Mouse (Mus musculus) midbrain, embryonic 14.5 days (tissue): Measurements from ENCODE around the gene Btrc. TPM values are rescaled to one million over a fixed set of nuclear protein-coding genes. Genes with fewer than 3 reads are reported as not detected.

Source experiments
- ATAC-seq: fragments of 200-750 bp; cut with Nextera tagmentation; 2 replicates; pipeline ENCODE4 v1.8.0; 2017; ENCODE audit warnings: moderate number of reproducible peaks, moderate library complexity; ENCODE audit not compliant: low FRiP score, low TSS enrichment
- DNase-seq: peaks from one replicate; pipeline ENCODE4 v3.0.0-alpha.2; 2015
- H3K27ac ChIP-seq: fragments of 300-500 bp; sonication (generic); replicated peaks from 2 replicates; pipeline ENCODE4 v1.5.1; 2014; ENCODE audit warnings: mild to moderate bottlenecking, low read depth, low read length, moderate library complexity
- H3K27me3 ChIP-seq: fragments of 300-500 bp; sonication (generic); 2 replicates; pipeline ENCODE4 v1.6.1; 2014; ENCODE audit warnings: low read length, control low read depth, mixed read lengths; ENCODE audit not compliant: control insufficient read depth, insufficient read depth
- H3K36me3 ChIP-seq: fragments of 300-500 bp; sonication (generic); 2 replicates; pipeline ENCODE4 v1.6.1; 2014; ENCODE audit warnings: low read length, control low read depth; ENCODE audit not compliant: control insufficient read depth, insufficient read depth
- H3K4me1 ChIP-seq: fragments of 300-500 bp; sonication (generic); 2 replicates; pipeline ENCODE4 v1.6.1; 2014; ENCODE audit warnings: mild to moderate bottlenecking, antibody characterized with exemption, low read length, control low read depth; ENCODE audit not compliant: control insufficient read depth, insufficient read depth
- H3K4me2 ChIP-seq: fragments of 300-500 bp; sonication (generic); 2 replicates; pipeline ENCODE4 v1.6.1; 2014; ENCODE audit warnings: mild to moderate bottlenecking, low read length, moderate library complexity
- H3K4me3 ChIP-seq: fragments of 300-500 bp; sonication (generic); replicated peaks from 2 replicates; pipeline ENCODE4 v1.5.1; 2014; ENCODE audit warnings: low read depth, low read length
- H3K9ac ChIP-seq: fragments of 300-500 bp; sonication (generic); replicated peaks from 2 replicates; pipeline ENCODE4 v1.6.1; 2014; ENCODE audit warnings: mild to moderate bottlenecking, low read length, moderate library complexity
- H3K9me3 ChIP-seq: fragments of 300-500 bp; sonication (generic); 2 replicates; pipeline ENCODE4 v1.6.1; 2016; ENCODE audit warnings: low read length, control low read depth, mixed read lengths; ENCODE audit not compliant: control insufficient read depth
- WGBS: fragments of 180-500 bp; shearing (Covaris S2); extraction: QIAGEN DNeasy Blood & Tissue Kit; methylation state at CpG from one replicate; pipeline ENCODE4 v1.1.7; 2014; 5-methylcytosine and 5-hydroxymethylcytosine counted together
- polyA plus RNA-seq: library from polyadenylated mRNA; unstranded; fragments of >200 nt; fragmentation: Nextera tagmentation; extraction: Ambion mirVana; gene quantifications from 2 replicates; pipeline ENCODE4 v1.2.1, GENCODE M21; 2014

Btrc gene
- polyA plus RNA-seq, 1 experiment from 2014 or later = 62.6 TPM

DNA sequence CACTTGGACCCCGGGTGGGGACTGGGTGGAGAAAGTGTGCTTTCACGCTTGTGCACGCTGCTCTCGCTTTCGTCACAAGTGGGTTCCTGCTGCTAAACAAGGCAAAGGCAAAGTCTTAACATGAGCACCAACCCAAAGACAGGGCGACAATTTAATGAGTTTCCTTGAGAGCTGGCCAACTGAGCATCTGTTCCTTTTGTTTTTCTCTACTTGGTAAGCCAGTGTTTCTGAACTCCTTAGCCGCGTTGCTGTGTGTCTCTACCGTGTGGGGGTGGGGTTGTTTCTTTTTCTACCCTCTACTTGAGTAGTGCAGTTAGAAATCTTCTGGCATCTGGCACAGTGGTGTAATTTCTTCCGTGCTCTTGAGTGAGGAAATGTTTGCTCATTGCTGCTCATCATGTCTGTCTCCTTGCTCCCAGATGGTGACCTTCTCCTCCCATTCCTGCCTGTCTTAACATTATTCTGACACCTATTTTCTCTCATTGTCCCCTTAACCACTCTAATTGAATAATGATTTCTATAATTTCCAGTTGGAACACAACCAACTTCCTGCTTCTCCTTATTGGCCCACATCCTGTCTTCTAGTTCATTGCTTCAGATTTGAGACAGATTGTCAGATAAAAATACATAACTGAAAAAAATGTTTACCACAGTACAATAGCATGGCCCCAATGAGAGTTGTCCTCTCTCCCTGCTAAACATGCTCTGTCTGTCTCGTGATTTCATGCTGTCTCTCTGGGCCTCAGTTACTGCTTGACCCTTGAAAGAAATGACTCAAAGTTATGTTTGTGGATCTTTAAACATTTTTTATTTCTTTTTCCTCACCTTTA is 109.4 kb downstream of the Btrc start:
- no peak overlapping the region for H3K4me3 ChIP-seq
- DNase-seq (peak; percentile 52), ATAC-seq (no peak)
- no peak overlapping the region for H3K9ac ChIP-seq
- H3K36me3 ChIP-seq = no peaks in the 10 kb centered on the region
- no peak overlapping the region for H3K4me2 ChIP-seq
- peaks cover 3% of the 10 kb centered on the region for H3K27me3 ChIP-seq
- H3K9me3 ChIP-seq = no peaks in the 10 kb centered on the region
- H3K27ac ChIP-seq = no peak overlapping the region
- 59% methylated on average over 11 of the region's 11 CpGs for WGBS
- peaks cover 15% of the 10 kb centered on the region for H3K4me1 ChIP-seq

DNA sequence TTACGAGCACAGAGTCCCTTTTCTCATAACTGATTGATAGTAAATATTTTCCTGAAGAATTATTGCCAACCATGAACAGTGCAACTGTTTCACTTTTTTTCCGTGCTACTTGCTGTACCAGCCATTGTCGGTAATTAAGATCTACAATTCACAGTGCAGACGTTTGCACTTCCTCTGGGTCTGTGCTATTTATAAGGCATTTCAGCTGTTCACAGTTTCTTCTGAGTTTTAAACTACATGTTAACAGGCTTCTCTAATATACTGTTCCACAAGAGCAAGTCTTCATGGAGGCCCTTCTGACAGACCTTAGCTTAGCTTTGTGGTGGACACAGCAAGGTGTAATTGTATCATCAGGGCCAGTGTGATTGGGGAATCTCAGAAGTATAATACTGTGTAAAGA is 111.2 kb downstream of the Btrc start:
- no peak overlapping the region for H3K4me3 ChIP-seq
- H3K27ac ChIP-seq = no peak overlapping the region
- H3K9ac ChIP-seq = no peak overlapping the region
- DNase-seq (no peak), ATAC-seq (no peak)
- H3K4me1 ChIP-seq = peaks cover 15% of the 10 kb centered on the region
- no peaks in the 10 kb centered on the region for H3K36me3 ChIP-seq
- H3K4me2 ChIP-seq = no peak overlapping the region
- 89% methylated on average over 4 of the region's 4 CpGs for WGBS
- peaks cover 3% of the 10 kb centered on the region for H3K27me3 ChIP-seq
- H3K9me3 ChIP-seq = no peaks in the 10 kb centered on the region

DNA sequence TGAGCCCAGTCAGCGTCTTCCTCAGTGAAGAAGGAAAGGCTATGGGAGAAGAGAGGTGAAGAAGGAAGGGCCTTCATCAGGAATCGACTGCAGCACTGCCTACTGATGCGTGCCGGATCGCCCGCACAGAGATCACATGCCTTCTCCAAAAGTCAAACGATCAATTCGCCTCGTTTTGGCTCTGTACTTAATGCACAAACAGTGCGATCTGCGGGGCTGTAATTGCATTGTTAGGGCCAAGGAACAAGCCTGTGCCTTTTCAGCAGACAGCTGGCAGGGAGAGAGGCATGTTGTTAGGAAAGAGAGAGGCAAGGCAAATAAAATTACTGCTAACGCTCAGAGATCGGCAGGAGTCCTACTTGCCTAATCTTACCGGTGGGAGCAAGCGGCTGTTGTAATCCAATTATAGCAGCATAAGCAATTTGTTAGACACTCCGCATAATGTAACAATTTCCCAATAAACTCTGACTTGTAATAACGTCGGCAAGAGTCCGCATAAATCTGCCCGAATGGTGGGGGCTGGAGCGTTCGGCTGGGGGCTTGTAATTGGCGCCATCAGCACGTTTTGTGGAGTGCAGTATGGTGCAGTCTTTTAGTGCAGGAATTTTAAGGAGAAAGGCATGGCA is 112.5 kb downstream of the Btrc start:
- H3K27ac ChIP-seq = peak overlapping the region; percentile 27
- H3K36me3 ChIP-seq = no peaks in the 10 kb centered on the region
- no peak overlapping the region for H3K9ac ChIP-seq
- peaks cover 3% of the 10 kb centered on the region for H3K27me3 ChIP-seq
- peak overlapping the region; percentile 45 for H3K4me2 ChIP-seq
- peaks cover 15% of the 10 kb centered on the region for H3K4me1 ChIP-seq
- 13% methylated on average over 24 of the region's 24 CpGs for WGBS
- H3K4me3 ChIP-seq = no peak overlapping the region
- no peak for ATAC-seq
- H3K9me3 ChIP-seq = no peaks in the 10 kb centered on the region
- peak; percentile 72 for DNase-seq

GRCm38 (mm10) chr19:45479548-45479947 is 116.0 kb downstream of the Btrc start:
- no peak overlapping the region for H3K4me3 ChIP-seq
- H3K36me3 ChIP-seq = no peaks in the 10 kb centered on the region
- peaks cover 15% of the 10 kb centered on the region for H3K4me1 ChIP-seq
- no peak for ATAC-seq
- WGBS = 90% methylated on average over 6 of the region's 6 CpGs
- no peak overlapping the region for H3K27ac ChIP-seq
- no peak for DNase-seq
- H3K27me3 ChIP-seq = peaks cover 3% of the 10 kb centered on the region; the same call in 1 of the 2 replicates
- no peak overlapping the region for H3K4me2 ChIP-seq
- H3K9ac ChIP-seq = no peak overlapping the region
- H3K9me3 ChIP-seq = no peaks in the 10 kb centered on the region

GRCm38 (mm10) chr19:45480490-45480889 is 117.0 kb downstream of the Btrc start:
- WGBS = 88% methylated on average over 2 of the region's 2 CpGs
- H3K9ac ChIP-seq = no peak overlapping the region
- H3K4me3 ChIP-seq = no peak overlapping the region
- peaks cover 15% of the 10 kb centered on the region for H3K4me1 ChIP-seq
- H3K36me3 ChIP-seq = no peaks in the 10 kb centered on the region
- no peaks in the 10 kb centered on the region for H3K9me3 ChIP-seq
- H3K27ac ChIP-seq = no peak overlapping the region
- H3K27me3 ChIP-seq = no peaks in the 10 kb centered on the region; the same call in 1 of the 2 replicates
- DNase-seq (no peak), ATAC-seq (no peak)
- no peak overlapping the region for H3K4me2 ChIP-seq

DNA sequence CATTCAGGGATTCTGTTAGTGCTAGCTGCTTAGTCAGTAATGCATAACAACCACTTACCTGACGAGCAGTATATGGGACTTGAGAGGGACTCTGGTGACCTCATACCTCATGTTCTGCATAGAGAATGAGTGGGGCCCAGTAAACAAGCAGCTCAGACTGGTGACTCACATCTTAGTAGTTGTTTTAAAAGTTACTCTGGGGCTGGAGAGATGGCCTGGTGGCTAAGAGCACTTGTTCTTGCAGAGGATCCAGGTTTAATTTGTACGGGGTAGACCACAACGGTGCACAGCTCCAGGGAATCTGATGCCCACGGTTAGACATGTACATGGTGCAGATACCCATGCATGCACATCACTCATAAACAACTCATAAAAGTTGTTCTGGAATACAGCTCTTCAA is 117.4 kb downstream of the Btrc start:
- Histone ChIP-seq H3K4me1 (peaks cover 11% of the 10 kb centered on the region), H3K27ac (no peak overlapping the region), H3K9me3 (no peaks in the 10 kb centered on the region), H3K27me3 (no peaks in the 10 kb centered on the region; the same call in 1 of the 2 replicates), H3K36me3 (no peaks in the 10 kb centered on the region), H3K4me2 (no peak overlapping the region), H3K9ac (no peak overlapping the region), H3K4me3 (no peak overlapping the region)
- DNase-seq = no peak
- no peak for ATAC-seq
- 91% methylated on average over 4 of the region's 4 CpGs for WGBS

GRCm38 (mm10) chr19:45483470-45483869 is 119.9 kb downstream of the Btrc start:
- H3K4me2 ChIP-seq = no peak overlapping the region
- H3K36me3 ChIP-seq = no peaks in the 10 kb centered on the region
- no peaks in the 10 kb centered on the region for H3K4me1 ChIP-seq
- 85% methylated on average over 2 of the region's 2 CpGs for WGBS
- no peak overlapping the region for H3K27ac ChIP-seq
- H3K9me3 ChIP-seq = no peaks in the 10 kb centered on the region
- H3K9ac ChIP-seq = no peak overlapping the region
- H3K4me3 ChIP-seq = no peak overlapping the region
- DNase-seq (no peak), ATAC-seq (no peak)
- no peaks in the 10 kb centered on the region for H3K27me3 ChIP-seq

GRCm38 (mm10) chr19:45486206-45486991 is 122.9 kb downstream of the Btrc start:
- Histone ChIP-seq H3K36me3 (no peaks in the 10 kb centered on the region), H3K9me3 (no peaks in the 10 kb centered on the region), H3K27me3 (no peaks in the 10 kb centered on the region), H3K9ac (no peak overlapping the region), H3K4me3 (no peak overlapping the region), H3K27ac (no peak overlapping the region), H3K4me2 (no peak overlapping the region), H3K4me1 (no peaks in the 10 kb centered on the region)
- DNase-seq (peak; percentile 58), ATAC-seq (no peak)
- WGBS = 89% methylated on average over 6 of the region's 6 CpGs
